Mouse (Mus musculus): ENCODE measurements around the gene Zbed5. TPM values are rescaled to one million over a fixed set of nuclear protein-coding genes. Genes with fewer than 3 reads are reported as not detected.
A peak's percentile ranks its signal among the peaks of the same experiment; 100 is the strongest.

Zbed5 gene
- total and polyA plus RNA-seq, 3 experiments: 4.0 to 4.2 TPM; not detected in 1

DNA sequence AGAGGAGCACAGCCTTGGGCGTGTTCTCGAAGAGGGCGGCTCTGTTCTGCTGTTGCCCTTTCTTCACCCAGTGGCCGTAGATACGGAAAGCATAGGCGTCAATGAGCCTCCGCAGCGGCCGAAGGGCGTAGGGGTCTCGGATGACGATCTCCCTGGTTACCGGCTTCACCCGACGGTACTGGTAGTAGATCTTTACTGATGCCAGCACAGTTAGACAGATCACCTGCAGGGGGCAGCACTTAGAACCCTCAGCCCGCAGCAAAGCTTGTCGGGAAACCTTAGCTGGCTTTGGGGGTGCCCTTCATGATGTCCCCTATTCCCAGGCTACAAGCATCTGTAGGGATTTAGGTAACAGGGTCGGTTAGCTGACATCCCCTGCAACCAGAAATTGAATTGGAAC lies 31.1 kb upstream of the Zbed5 start:
- no peak for TF ChIP-seq ETS1 (IDR thresholded peaks at IDR 0.05; ENCODE audit: low read depth, low read length)
- no peak for TF ChIP-seq E2F4 (IDR thresholded peaks at IDR 0.05; ENCODE audit: borderline replicate concordance, low read depth, low read length)
- TF ChIP-seq CTCF (IDR thresholded peaks at IDR 0.05 in 2 of 3, conservative IDR thresholded peaks at IDR 0.05 in 1 of 3; ENCODE audit: control insufficient read depth in 1 of 3, insufficient read depth in 1 of 3, low read depth in 2 of 3, low read length in 3 of 3, poor library complexity in 1 of 3, severe bottlenecking in 1 of 3): peak; percentile 51 to 65 (median 56)
- TF ChIP-seq MAX (IDR thresholded peaks at IDR 0.05; ENCODE audit: low read length): no peak
- peak; percentile 29 for TF ChIP-seq SMC3 (IDR thresholded peaks at IDR 0.05; ENCODE audit: low read depth, low read length)
- no peaks in the 10 kb centered on the region for H3K9me3 ChIP-seq (replicated peaks; ENCODE audit: insufficient read depth, low read length)
- no peaks in the 10 kb centered on the region for H3K4me1 ChIP-seq (ENCODE audit: control insufficient read depth in 1 of 2, insufficient read depth in 2 of 2, low read length in 2 of 2)
- H3K79me2 ChIP-seq (ENCODE audit: control insufficient read depth, insufficient read depth, low read length, poor library complexity): no peaks in the 10 kb centered on the region
- DNase-seq (ENCODE audit: low read depth, low spot score): peak; percentile 52
- H3K4me3 ChIP-seq (ENCODE audit: control insufficient read depth in 1 of 2, insufficient read depth in 1 of 2, low read depth in 2 of 2, low read length in 2 of 2): no peak overlapping the region
- H3K9ac ChIP-seq (ENCODE audit: control insufficient read depth, low read depth, low read length, poor library complexity, severe bottlenecking): no peak overlapping the region
- H3K36me3 ChIP-seq (ENCODE audit: control insufficient read depth in 1 of 2, insufficient read depth in 2 of 2, low read length in 2 of 2): no peaks in the 10 kb centered on the region; a peak in 1 of 4 replicates
- no peaks in the 10 kb centered on the region for H3K27me3 ChIP-seq (ENCODE audit: control insufficient read depth in 1 of 2, insufficient read depth in 2 of 2, low read length in 2 of 2)
- H3K27ac ChIP-seq (ENCODE audit: control insufficient read depth, low read depth, low read length): no peak overlapping the region

GRCm38 (mm10) chr5:129865841-129866240 lies 29.7 kb upstream of the Zbed5 start:
- Histone ChIP-seq H3K79me2 (ENCODE audit: control insufficient read depth, insufficient read depth, low read length, poor library complexity) (no peaks in the 10 kb centered on the region), H3K9me3 (replicated peaks; ENCODE audit: insufficient read depth, low read length) (no peaks in the 10 kb centered on the region), H3K27ac (ENCODE audit: control insufficient read depth, low read depth, low read length) (no peak overlapping the region), H3K27me3 (ENCODE audit: control insufficient read depth in 1 of 2, insufficient read depth in 2 of 2, low read length in 2 of 2) (no peaks in the 10 kb centered on the region), H3K4me1 (ENCODE audit: control insufficient read depth in 1 of 2, insufficient read depth in 2 of 2, low read length in 2 of 2) (no peaks in the 10 kb centered on the region), H3K9ac (ENCODE audit: control insufficient read depth, low read depth, low read length, poor library complexity, severe bottlenecking) (no peak overlapping the region), H3K4me3 (ENCODE audit: control insufficient read depth in 1 of 2, insufficient read depth in 1 of 2, low read depth in 2 of 2, low read length in 2 of 2) (no peak overlapping the region), H3K36me3 (ENCODE audit: control insufficient read depth in 1 of 2, insufficient read depth in 2 of 2, low read length in 2 of 2) (no peaks in the 10 kb centered on the region; a peak in 1 of 4 replicates)
- TF ChIP-seq SMC3 (IDR thresholded peaks at IDR 0.05; ENCODE audit: low read depth, low read length): no peak
- TF ChIP-seq NRF1 (IDR thresholded peaks at IDR 0.05; ENCODE audit: insufficient read depth, low read depth, low read length, poor library complexity, severe bottlenecking): no peak
- TF ChIP-seq E2F4 (IDR thresholded peaks at IDR 0.05; ENCODE audit: borderline replicate concordance, low read depth, low read length): no peak
- no peak for TF ChIP-seq CTCF (IDR thresholded peaks at IDR 0.05 in 2 of 3, conservative IDR thresholded peaks at IDR 0.05 in 1 of 3; ENCODE audit: control insufficient read depth in 1 of 3, insufficient read depth in 1 of 3, low read depth in 2 of 3, low read length in 3 of 3, poor library complexity in 1 of 3, severe bottlenecking in 1 of 3)
- TF ChIP-seq USF2 (IDR thresholded peaks at IDR 0.05; ENCODE audit: borderline replicate concordance in 1 of 2, insufficient read depth in 1 of 2, low read depth in 1 of 2, low read length in 2 of 2): no peak
- TF ChIP-seq NELFE (IDR thresholded peaks at IDR 0.05; ENCODE audit: low read depth, low read length): no peak
- TF ChIP-seq KAT2A (conservative IDR thresholded peaks at IDR 0.05; ENCODE audit: low read depth, low read length): no peak
- no peak for TF ChIP-seq GABPA (IDR thresholded peaks at IDR 0.05; ENCODE audit: low read depth, low read length)
- TF ChIP-seq RAD21 (IDR thresholded peaks at IDR 0.05; ENCODE audit: low read depth, low read length): no peak
- TF ChIP-seq BHLHE40 (IDR thresholded peaks at IDR 0.05; ENCODE audit: borderline replicate concordance, low read depth, low read length): no peak
- no peak for TF ChIP-seq MAX (IDR thresholded peaks at IDR 0.05; ENCODE audit: low read length)
- no peak for TF ChIP-seq POLR2A (IDR thresholded peaks at IDR 0.05; ENCODE audit: control insufficient read depth in 1 of 2, insufficient read depth in 1 of 2, low read depth in 1 of 2, low read length in 2 of 2, poor library complexity in 1 of 2)
- TF ChIP-seq HCFC1 (IDR thresholded peaks at IDR 0.05; ENCODE audit: low read depth, low read length): no peak
- TF ChIP-seq ZC3H11A (IDR thresholded peaks at IDR 0.05; ENCODE audit: low read depth, low read length): no peak
- TF ChIP-seq MAZ (IDR thresholded peaks at IDR 0.05; ENCODE audit: low read depth, low read length): no peak
- TF ChIP-seq ZNF384 (IDR thresholded peaks at IDR 0.05; ENCODE audit: low read depth, low read length): no peak
- no peak for TF ChIP-seq ELF1 (IDR thresholded peaks at IDR 0.05; ENCODE audit: low read depth, low read length)
- no peak for DNase-seq (ENCODE audit: low read depth, low spot score)
